Mouse (Mus musculus) lung, postnatal 4 days (tissue): ENCODE measurements around the gene Lefty1.
A peak's percentile ranks its signal among the peaks of the same experiment; 100 is the strongest.
"Not testable (repeated sequence)": the region's sequence is repeated elsewhere in the genome, so short reads cannot be mapped to it uniquely, and the experiment has no call there.

Experiments
- DNase-seq, 2 experiments: peaks; one replicate each; pipeline ENCODE4 v3.0.0; 2021

Lefty1 gene

DNA sequence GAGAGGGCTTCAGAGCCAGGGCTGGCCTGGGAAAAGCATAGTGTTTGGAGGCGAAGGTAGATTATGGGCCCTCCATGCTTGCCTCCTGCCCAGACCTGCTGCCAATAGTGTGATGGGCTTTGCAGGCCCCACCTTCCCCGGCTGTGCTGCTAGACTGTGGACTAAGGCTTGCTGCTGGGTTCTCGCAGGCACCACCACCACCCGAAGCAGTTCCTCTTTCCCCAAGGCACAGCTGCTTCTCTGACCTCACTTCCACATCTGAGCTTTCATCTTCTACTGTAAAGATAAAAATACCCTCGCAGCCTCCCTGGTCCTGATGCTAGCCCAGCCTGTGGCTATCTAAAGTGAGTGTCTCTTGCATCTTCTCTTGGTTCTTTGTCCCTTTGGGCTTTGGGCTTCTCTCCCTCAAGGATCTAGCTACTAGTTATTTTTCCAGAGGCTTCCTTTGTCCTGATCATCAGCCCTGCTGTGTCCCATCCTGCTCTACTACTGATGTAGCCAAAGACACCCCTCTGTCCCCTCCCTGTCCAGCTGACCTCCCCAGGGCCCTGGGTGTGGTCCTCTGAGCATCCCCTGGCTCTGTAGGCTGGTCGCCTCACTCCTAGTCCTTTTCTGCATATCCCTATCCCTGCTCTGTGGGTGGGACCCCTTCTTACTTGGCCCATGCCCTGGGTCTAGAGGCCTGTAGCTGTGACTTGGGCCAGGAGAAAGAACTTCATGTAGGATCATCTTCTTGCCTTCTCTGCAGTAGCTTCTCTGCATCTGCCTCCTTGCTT is 12.4 kb upstream of the Lefty1 start:
- DNase-seq, result peak in 1 of 2 experiments; percentile 25

- no peak for DNase-seq
Measured at GRCm38 (mm10) chr1:180924737-180925136, 10.1 kb upstream of the Lefty1 start.

GRCm38 (mm10) chr1:180926286-180926685 is 8.5 kb upstream of the Lefty1 start:
- no peak for DNase-seq

DNA sequence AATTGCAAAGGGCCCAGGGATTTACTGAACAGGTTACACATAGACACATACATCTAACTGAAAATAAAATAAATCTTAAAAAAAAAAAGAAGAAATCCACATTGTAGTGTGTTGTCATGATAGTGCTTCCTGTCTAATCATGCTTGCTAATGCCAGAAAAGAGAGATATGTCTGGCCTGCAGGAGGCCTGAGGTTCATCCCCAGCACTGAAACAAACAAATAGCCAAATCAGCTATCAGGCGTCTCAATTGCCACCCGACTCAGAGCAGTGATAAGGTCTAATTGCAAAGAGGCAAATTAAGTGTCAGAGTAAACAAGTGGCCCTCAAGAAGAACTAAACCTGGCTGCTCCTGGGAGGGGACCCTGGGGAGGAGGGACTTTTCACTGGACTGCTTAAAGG is 5.2 kb upstream of the Lefty1 start:
- DNase-seq, result no peak

DNA sequence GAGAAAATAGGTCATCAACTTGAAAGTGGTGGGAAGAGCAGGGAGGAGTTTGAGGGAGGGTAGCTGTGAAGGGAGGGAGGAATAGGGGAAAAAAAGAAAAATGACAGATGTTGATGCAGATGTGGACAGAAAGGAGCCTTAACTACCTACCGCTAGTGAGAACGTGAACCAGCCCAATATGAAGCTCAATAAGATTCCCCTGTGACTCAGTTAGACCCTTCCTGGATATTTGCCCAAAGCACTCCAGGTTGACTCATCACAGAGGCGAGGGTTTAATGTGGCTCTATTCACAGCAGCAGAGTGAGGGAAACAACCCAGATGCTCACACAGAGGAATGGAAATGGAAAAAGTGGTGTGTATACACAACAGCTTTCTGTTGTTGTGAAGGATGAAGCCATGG is 3.7 kb upstream of the Lefty1 start:
- no peak for DNase-seq

- DNase-seq, result no peak
Measured at GRCm38 (mm10) chr1:180933659-180934058, 1.2 kb upstream of the Lefty1 start.

GRCm38 (mm10) chr1:180936610-180937398 is 2.0 kb downstream of the Lefty1 start:
- DNase-seq, result peak; percentile 41 to 64

- DNase-seq, result not testable (repeated sequence)
Measured at GRCm38 (mm10) chr1:180937631-180938030, 2.8 kb downstream of the Lefty1 start.

DNA sequence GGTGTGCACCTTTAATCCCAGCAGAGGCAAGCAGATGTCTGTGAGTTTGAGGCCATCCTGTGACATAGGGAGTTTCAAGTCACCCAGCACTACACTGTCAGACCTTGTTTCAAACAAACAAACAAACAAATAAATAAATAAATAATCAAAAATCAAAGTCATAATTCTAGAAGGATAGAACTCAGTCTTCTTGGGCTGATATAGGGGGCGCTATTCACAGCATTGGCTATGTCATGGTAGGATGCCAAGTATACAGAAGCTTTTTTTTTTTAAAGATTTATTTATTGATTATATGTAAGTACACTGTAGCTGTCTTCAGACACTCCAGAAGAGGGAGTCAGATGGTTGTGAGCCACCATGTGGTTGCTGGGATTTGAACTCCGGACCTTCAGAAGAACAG is 4.0 kb downstream of the Lefty1 start:
- DNase-seq, result not testable (repeated sequence)

GRCm38 (mm10) chr1:180940776-180941460 is 6.1 kb downstream of the Lefty1 start:
- no peak for DNase-seq

GRCm38 (mm10) chr1:180941726-180942125 is 6.9 kb downstream of the Lefty1 start:
- no peak for DNase-seq

DNA sequence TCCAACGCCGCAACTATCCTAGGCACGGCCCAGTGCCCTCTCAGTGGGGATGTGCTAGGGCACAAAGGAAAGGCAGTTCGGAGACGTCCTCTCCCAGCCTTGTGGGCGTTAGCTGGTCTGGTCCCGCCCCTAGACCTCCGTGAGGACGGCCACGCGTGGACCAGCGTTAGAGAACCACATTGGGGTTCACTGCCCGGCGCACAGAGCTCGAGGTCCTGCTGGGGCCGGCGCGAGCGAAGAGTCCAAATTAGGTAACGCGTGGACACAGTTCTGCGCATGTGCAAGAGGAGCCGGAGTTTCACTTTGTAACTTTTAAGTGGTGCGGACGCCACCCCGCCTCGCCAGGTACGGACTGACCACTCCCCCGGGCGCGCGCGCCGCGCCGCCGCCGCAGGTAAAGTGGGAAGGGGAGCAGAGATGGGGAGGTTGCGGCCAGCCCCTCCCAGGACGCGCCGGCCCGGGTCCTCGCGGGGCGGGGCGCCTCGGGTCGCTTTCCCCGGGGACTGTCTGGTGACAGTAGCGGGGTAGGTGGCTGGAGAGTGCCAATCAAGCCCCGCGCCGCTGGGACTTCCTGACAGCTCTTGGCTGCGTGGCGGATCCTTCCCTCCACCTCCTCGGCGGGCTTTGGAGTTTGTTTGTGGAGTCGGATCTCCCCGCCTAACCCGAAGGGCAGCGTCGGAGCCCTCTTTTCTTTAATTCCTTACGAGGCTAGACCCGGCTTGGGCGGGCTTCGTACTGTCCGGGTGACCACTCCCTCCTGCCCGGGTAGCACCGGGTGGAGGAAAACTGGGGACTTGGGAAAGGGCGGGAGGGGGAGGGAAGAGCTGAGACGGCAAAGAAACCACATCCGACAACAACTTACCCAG is 7.6 kb downstream of the Lefty1 start, which contains the start of gene Tmem63a:
Gene Tmem63a, plus strand, starts transcription at position 179 of the 866 bp plus-strand sequence.
- peak; percentile 87 for DNase-seq

DNA sequence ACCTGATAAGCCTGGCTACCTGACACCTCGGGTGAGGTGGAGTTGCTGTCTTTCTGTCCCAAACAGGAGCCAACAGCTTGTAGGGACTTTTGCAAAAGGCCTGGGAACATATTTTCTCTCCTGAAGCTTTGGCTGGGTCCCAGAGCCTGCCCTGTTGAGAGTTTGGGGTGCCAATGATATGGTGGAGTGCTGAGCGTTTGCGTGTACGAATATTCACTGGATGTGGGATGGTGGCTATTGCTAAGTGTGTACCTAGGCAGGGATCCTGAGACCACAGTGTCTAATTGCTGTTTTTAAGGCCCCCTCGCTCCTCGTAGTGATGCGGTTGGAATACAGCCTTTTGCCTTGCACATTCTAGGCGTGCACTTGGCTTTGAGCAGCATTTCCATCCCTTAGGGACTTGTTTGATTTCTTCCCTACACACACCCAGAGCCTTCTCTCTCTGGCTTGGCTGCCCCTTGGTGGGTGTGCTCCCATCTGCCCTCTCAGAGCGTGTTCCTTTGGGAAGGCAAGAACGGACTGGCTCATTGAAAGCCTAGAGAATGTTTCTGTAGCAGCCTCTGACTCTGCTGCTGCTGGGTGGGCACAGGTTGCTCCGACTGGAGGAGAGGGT is 8.3 kb downstream of the Lefty1 start:
- DNase-seq, result no peak

GRCm38 (mm10) chr1:180943896-180944295 is 9.1 kb downstream of the Lefty1 start:
- DNase-seq, result peak in 1 of 2 experiments; percentile 22

DNA sequence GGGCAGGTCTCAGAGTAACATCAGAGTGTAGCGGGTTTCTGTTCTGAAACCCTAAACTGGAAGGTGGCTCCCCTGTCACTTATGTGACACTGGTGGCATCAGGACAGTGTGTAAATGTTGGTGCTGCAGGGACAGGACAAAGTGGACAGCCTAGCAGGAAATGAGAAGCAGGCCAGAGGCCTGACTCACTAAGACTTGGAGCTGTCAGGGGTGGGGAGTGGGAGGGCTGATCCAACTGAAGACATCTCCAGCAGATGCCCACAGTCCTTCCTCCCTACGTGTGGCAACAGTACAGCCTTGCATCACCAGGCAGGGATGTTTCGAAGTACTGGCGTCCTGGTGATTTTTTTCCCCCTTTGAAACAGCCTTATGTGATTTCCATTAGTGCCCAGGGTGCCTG is 9.7 kb downstream of the Lefty1 start:
- DNase-seq, result peak in 1 of 2 experiments; percentile 53

DNA sequence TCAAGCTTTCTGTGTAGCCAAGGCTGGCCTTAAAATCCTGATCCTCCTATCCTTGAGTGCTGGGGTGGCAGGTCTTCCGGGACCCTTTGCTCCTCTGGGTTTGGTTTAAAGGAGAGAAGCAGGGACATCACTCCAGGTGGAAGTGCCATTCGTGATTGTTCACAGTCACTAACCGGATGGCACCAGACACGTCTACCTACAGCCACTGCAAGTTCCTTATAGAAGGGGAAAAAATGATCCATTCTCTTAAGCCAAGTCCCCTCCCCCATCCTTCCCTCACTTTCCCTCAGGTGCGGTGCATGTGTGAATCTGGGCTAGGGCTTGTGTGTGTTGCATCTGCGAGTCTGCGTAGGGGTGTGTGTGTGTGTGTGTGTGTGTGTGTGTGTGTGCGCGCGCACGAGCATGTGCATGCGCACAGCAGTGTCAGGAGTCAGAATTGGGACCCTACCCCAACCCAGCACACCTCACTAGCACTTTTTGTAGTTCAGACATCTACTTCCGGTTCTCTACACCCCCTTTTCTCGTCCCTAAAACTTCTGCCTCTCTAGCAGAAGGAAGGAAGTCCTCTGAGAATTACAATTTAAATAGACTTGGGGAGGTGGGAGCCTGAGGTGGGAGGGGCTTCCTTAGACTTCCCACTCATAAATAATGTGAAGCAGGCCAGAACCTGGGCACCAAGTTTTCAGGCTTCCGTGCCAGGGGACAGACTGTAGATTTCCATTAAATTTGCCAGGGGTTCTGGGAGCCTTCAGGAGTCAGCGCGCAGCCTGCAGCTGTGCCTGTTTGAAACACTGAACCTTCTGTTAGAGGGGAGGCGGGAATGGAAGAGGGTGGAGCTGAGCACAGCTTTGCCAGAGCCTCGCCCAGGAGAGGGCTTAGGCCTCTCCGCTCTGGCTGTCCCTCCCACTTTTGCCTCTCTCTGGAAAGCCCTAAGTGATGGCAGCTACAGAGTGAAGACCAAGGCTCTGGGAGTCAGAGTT is 10.5 kb downstream of the Lefty1 start:
- peak; percentile 68 to 78 for DNase-seq

GRCm38 (mm10) chr1:180946448-180946847 is 11.6 kb downstream of the Lefty1 start:
- DNase-seq, result no peak

DNA sequence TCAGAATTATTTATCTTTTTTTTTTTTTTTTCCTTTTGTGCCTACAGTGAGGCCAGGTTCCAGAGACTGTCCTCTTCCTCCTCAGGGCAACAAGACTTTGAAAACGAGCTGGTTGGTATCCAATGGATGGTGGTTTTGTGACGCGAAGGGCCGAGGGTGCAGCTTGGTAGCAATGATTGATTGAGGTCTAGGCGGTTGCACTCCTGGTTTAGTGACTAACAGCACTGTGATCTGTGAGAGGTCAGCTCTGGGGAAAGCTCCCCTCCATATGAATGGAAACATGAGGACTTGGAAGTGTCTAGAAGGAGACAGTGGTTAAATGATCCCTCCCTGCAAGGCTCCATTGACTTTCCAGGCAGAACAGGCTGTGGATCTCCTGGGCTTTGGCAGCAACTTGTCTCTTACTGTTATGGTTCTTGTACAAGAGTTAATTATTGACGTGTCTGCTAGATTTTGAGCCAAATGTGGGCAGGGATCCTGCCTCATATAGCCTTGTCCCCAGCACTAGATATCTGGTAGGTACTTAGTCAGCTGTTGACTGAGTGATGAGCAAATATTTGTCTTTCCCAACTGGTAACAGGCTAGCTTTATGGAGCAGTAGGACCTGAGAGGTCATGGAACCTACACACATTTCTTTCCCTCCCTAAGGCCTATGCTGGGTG is 17.4 kb downstream of the Lefty1 start:
- DNase-seq, result peak in 1 of 2 experiments; percentile 21

GRCm38 (mm10) chr1:180952808-180953207 is 18.0 kb downstream of the Lefty1 start:
- DNase-seq, result no peak

DNA sequence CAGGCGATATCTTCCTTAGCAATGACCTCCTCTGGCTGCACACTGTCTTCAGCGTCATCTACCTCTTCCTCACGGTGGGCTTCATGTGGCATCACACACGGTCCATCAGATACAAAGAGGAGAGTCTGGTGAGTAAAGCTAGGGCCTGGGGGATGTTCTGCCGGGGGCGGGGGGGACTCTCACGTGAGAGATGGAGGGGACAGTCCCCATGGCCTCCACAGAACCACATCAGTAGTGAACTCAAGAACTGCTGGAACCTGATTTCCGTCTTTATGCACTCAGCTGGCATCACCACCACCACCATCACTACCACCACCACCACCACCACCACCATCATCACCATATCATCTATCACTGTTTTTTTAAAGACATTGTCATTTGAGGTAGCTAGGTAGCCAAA is 21.6 kb downstream of the Lefty1 start:
- no peak for DNase-seq
